Mouse (Mus musculus) small intestine, adult 2 months (tissue): ENCODE measurements around the gene Sit1.

Source experiments
- CTCF ChIP-seq: fragments of 200-500 bp; IDR thresholded peaks from 2 replicates; pipeline ENCODE4 v1.5.1; 2012; ENCODE audit warnings: low read depth, mild to moderate bottlenecking, control low read depth, inconsistent platforms, low read length, moderate library complexity, mixed read lengths; ENCODE audit not compliant: insufficient replicate concordance, insufficient read length; ENCODE audit errors: extremely low read depth
- POLR2A ChIP-seq: fragments of 200-500 bp; IDR thresholded peaks from 2 replicates; pipeline ENCODE4 v1.6.1; 2012; ENCODE audit warnings: low read depth, mild to moderate bottlenecking, control low read depth, inconsistent platforms, low read length, moderate library complexity

DNA sequence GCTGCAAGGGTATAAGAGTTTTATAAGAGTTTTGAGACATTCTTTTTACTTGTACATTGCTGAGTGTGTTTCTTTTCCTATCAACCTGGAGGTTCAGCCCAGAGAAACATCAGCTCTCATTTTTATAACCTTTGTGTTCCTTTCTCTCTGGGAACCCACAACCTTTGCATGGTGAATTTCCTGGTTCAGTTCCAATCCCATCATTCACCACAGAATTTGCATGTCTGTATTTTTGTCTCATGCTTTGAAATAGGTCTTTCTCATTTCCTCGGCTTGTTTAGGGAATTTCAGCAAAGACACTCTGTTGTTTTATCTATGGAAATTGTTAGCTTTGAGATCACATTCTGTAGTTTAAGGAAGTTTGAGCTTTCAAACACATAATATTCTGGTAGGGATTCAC is 9.9 kb downstream of the Sit1 start:
- TF ChIP-seq CTCF: no peak
- TF ChIP-seq POLR2A: no peak
